Mouse (Mus musculus): ENCODE results near the gene 4930596D02Rik.

The 4930596D02Rik gene

DNA sequence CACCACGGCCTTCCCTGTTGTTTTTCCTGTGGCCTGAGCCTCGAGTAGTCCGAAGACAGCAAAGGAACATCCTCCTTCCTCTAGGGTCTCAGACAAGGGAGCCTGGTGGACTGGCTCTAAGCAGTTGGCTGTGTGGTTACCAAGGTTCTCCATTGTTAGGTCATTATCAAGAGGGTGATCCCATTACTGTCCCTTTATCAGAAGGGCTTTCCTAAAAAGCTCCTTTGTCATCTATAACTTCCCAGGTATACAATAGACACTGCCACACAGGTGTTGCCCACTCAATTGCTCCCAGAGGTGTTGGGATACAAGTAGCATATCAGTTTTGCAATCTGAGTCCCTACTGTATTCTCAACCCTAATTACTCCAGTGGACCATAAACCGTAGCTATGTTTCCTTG is at the start of gene 4930596D02Rik:
Gene 4930596D02Rik, minus strand, starts transcription at position 101 of the 400 bp plus-strand sequence.
- no peak for DNase-seq (ENCODE audit: low spot score in 2 of 2)

DNA sequence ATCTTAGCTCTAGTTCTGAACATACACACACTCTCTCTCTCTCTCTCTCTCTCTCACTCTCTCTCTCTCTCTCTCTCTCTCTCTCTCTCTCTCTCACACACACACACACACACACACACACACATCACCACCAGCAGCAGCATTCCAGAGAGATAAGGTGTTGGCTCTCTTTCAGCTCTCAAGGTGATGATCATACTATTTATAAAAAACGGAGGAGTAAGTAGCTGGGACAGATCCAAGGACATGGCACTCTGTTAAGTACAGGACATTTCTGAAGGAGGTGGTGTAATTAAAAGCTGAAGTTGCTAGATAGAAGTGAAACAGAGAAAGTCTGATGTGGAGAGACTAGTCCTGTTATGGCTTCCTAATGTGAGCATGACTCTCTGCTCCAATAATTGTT is 41.5 kb upstream of the 4930596D02Rik start:
- DNase-seq (ENCODE audit: low spot score in 2 of 2) = no peak

DNA sequence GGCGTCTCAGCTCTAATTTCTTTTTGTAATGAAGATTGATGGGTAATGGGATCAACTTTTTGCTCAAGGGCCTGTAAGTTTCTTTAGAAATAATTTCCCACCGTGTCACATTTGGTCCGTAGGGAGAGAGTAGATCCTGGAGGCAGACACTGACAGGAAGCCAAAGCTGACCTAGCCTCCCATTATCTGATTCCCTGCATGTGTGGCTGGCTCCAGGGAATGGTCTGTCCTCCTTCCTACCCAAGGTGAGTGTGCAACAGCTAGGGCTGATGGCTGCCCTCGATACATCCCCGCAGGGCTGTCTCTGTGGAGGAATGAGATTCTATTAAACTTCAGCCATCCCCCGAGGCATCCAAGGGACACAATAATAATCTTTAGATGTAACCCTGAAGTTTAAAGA is 33.5 kb upstream of the 4930596D02Rik start:
- DNase-seq (ENCODE audit: low spot score in 2 of 2) = no peak

DNA sequence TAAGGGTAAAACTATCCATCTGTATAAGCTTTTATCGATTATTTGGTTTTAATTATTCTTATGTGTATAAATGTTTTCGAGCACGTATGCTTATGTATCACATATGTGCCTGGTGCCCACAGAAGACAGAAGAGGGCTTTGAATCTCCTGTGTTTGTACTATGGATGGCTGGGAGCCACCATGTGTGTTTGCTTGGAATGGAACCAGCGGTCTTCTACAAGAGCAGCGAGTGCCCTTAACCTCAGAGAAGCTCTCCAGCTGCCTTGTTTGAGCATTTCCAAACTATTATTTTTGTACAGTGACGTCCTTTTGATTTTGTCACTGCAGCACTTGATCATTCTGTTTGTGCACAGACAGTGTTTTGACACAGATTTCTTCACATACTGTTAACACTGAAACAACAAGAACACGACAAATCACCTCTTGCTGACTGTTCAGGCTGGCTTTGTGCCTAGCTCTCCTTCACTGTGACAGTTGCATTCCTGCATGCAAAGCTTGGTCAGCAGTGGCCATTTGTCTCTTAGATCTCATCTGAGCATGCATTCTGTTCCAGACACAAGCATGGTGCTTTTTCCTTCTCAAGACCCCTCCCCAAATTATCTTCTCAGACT is 30.4 kb upstream of the 4930596D02Rik start:
- no peak for DNase-seq (ENCODE audit: low spot score in 2 of 2)

DNA sequence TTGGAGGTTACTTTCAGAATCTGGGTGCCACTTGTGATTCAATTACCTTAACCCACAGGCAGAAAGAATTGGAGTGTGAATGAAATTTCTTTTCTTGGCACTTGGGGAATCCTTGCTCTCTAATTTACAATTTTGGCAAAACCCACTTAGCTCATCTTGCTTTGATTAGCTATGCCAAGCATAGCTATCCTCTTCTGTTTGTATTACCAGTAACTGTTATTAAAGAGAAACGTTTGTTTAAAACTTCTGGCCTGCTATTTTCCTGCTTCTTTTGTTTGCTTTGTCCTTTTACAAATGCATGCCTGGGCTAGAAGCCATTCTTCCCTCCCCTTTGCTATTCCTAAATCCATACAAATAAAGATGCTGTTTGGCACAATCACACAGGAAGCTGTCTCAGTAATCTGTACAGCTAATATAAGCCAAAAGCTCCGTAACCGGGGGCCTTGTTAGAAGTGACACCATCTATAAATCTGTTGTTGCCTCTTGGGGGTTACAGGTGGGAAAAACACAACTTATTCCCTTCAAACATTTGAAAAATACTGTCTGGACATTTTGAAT is 19.0 kb downstream of the 4930596D02Rik start:
- no peak for DNase-seq (ENCODE audit: low spot score in 2 of 2)

DNA sequence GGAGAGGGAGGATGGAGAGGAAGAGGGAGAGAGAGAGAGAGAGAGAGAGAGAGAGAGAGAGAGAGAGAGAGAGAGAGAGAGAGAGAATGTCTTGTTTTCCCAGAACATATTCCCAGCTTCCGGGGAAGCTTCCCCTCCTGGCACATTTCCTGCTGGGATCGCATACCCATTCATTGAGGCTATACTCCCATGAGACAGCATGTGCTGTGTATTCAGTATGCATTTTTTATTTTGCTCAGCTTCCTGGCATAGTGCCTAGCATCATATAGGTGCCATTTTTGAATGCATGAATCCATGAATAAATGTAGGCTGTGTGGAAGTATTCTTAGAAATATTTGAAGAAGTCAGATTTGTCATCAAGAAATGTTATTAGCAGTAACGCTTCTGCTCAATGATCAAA is 31.7 kb downstream of the 4930596D02Rik start:
- DNase-seq (ENCODE audit: low spot score in 2 of 2) = peak in 1 of 2 experiments; percentile 22

DNA sequence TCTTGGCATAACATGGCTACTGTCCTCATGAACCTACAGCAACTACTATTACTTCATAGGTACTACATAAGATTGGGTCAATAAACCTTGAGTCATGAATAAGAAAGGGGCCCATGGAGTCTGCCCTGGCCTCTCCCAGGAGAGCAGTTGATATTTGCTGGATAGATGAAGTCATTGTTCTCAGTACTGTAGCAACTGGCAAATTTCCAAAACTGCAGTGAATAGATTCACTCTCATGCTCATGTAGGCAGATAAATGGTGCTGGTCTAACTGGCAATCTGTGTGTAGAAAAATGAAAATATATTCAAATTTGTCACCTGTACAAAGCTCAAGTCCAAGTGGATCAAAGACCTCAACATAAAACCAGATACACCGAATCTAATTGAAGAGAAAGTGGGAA is 38.5 kb downstream of the 4930596D02Rik start:
- DNase-seq (ENCODE audit: low spot score in 2 of 2) = no peak
